Mouse (Mus musculus) olfactory bulb, adult 2 months (tissue): Measurements from ENCODE around the gene Fbxo48. TPM values are rescaled to one million over a fixed set of nuclear protein-coding genes. Genes with fewer than 3 reads are reported as not detected.

ENCODE experiments used
- H3K27ac ChIP-seq: fragments of 200-500 bp; 2 replicates; pipeline ENCODE4 v1.5.1; 2012; ENCODE audit warnings: low read depth, low read length; ENCODE audit not compliant: insufficient read depth
- H3K4me1 ChIP-seq: fragments of 200-500 bp; 2 replicates; pipeline ENCODE4 v1.6.1; 2012; ENCODE audit warnings: low read length; ENCODE audit not compliant: control insufficient read depth, insufficient read depth
- H3K4me3 ChIP-seq: fragments of 200-500 bp; 2 replicates; pipeline ENCODE4 v1.5.1; 2012; ENCODE audit warnings: mild to moderate bottlenecking, low read depth, low read length, moderate library complexity; ENCODE audit not compliant: insufficient read depth
- CTCF ChIP-seq: fragments of 200-500 bp; IDR thresholded peaks from 2 replicates; pipeline ENCODE4 v1.5.1; 2012; ENCODE audit warnings: low read depth, mild to moderate bottlenecking, low read length, moderate library complexity; ENCODE audit not compliant: insufficient read depth
- POLR2A ChIP-seq: fragments of 200-500 bp; IDR thresholded peaks from 2 replicates; pipeline ENCODE4 v1.6.1; 2012; ENCODE audit warnings: mild to moderate bottlenecking, low read depth, low read length, moderate library complexity; ENCODE audit not compliant: insufficient read depth
- WGBS: fragments of 180-500 bp; shearing (Covaris S2); methylation state at CpG from one replicate; pipeline ENCODE4 v1.1.7; 2018; 5-methylcytosine and 5-hydroxymethylcytosine counted together
- polyA plus RNA-seq: library from polyadenylated mRNA; stranded (reverse); fragments of >200 nt; gene quantifications from 2 replicates; pipeline ENCODE4 v1.2.4, GENCODE M21; 2012; ENCODE audit warnings: low replicate concordance; ENCODE audit not compliant: missing spikeins, insufficient read depth, insufficient read length

Gene Fbxo48
- polyA plus RNA-seq, 1 experiment = not detected

- Histone ChIP-seq H3K4me3 (no peak overlapping the region), H3K4me1 (no peaks in the 10 kb centered on the region), H3K27ac (no peak overlapping the region)
- 92% methylated on average over 5 of the region's 5 CpGs for whole genome bisulfite sequencing
- TF ChIP-seq CTCF (no peak), POLR2A (no peak)
These were observed 38.7 kb downstream of the Fbxo48 start for GRCm38 (mm10) chr11:16989885-16990284.

DNA sequence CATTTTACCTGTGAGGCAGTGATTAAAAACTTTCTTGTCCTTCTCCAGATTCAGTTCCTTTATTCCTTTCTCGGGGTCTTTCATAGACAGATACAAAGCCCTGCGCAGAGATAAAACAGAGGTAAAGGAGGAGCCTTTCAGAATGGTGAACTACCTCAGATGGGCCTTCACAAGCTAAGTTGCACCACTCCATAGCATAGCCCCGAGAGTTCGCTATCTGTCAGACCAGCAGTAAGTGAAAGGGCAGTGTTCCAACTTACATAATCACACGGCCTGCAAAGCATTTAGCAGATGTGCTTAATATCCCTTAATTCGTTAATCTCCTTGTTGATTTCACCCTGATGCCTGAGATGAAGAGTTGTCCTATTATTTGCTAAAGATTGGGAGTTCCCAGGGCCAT lies 41.7 kb downstream of the Fbxo48 start:
- no peak for TF ChIP-seq POLR2A
- TF ChIP-seq CTCF = no peak
- Histone ChIP-seq H3K4me3 (no peak overlapping the region), H3K27ac (no peak overlapping the region), H3K4me1 (no peaks in the 10 kb centered on the region)
- 75% methylated on average over 6 of the region's 6 CpGs for WGBS

DNA sequence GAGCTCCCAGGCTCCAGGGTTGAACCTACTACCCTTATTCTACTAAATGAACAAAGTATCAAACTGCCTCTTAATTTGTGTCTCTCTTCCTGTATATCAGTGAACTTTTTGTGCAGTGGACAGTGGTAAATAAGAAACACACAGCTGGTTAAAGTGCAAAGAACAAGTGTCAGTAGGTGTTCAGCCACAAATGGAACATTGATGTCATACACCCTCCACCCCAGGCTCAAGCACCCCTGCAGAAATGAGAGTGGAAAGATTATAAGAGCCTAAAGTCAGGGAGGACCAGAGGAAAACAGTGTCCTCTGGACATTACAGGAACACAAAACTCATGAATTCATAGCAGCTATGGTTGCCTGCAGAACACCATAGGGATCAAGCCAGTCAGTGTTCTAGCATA lies 45.6 kb downstream of the Fbxo48 start:
- no peaks in the 10 kb centered on the region for H3K4me1 ChIP-seq
- H3K4me3 ChIP-seq = no peak overlapping the region
- TF ChIP-seq POLR2A (no peak), CTCF (no peak)
- no peak overlapping the region for H3K27ac ChIP-seq

- Histone ChIP-seq H3K4me1 (no peaks in the 10 kb centered on the region), H3K27ac (no peak overlapping the region), H3K4me3 (no peak overlapping the region)
- TF ChIP-seq CTCF = no peak
- TF ChIP-seq POLR2A = no peak
These were observed 46.3 kb downstream of the Fbxo48 start for GRCm38 (mm10) chr11:16997465-16997864.

DNA sequence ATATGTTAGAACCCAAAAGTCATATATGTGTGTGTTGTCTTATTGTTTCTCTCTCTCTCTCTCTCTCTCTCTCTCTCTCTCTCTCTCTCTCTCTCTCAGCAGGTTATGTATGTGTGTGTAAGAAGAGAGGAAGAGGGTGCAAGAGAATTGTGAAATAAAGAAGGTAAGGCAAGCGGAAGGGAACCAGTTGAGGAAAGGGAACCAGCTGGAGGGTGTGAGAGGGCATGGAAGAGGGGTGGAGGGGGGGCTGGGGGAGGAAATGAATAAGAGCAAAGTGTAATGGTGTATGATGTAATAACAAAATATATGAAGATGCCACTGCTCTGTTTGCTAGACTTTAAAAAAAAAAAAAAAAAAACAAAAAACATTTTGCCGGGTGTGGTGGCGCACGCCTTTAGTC lies 48.2 kb downstream of the Fbxo48 start:
- Histone ChIP-seq H3K4me3 (no peak overlapping the region), H3K27ac (no peak overlapping the region), H3K4me1 (no peaks in the 10 kb centered on the region)
- WGBS = 96% methylated on average over 4 of the region's 4 CpGs
- TF ChIP-seq POLR2A = no peak
- no peak for TF ChIP-seq CTCF

- H3K27ac ChIP-seq = no peak overlapping the region
- no peak for TF ChIP-seq CTCF
- TF ChIP-seq POLR2A = no peak
- H3K4me3 ChIP-seq = no peak overlapping the region
- H3K4me1 ChIP-seq = no peaks in the 10 kb centered on the region
These were observed 48.8 kb downstream of the Fbxo48 start for GRCm38 (mm10) chr11:16999933-17000332.

DNA sequence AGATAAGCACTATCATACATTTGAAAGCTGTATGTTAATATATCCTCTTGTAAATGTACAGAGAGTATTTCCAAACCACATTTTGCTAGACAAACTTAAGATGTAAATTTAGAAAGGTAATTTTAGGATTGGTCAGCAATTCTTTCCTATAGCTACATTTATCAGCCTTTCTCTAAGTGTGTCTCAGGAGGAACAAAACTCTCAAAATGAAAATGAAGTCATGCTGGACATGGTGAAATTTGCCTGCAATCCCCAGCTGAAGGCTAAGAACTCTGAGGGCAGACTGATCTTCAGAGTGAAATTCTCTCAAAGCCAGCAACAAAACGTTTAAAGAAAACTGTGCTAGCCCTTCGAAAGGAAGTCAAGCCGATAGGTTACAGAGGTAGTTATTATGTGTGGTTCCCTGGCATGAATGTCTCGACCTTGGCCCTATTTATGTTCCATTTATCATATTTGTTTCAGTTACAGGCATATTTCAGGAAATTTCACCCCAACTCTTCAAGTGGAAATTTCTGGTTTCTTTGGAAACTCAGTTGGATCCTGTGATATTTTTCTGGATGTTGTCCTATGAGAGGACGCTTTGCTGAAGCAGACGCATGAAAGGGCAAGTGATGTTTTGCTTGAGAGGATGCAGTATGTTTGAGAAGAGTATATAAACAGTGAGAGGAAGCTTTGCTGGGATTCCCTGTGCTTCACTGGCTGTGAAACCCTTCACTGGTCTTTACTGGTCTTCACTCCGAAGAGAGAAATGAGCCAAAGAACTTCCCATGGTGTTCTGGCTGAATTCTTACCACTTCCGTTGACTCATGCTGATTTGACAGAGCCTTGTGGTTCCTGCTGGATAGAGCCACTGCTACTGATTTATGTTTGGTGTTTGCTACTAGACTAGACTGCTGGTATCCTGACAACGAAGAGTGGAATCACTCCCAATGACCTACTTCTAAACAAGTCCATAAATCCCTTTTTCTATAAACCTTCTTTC lies 49.5 kb downstream of the Fbxo48 start:
- no peak overlapping the region for H3K27ac ChIP-seq
- no peaks in the 10 kb centered on the region for H3K4me1 ChIP-seq
- no peak overlapping the region for H3K4me3 ChIP-seq
- WGBS = 74% methylated on average over 9 of the region's 9 CpGs
- TF ChIP-seq CTCF (no peak), POLR2A (no peak)

- WGBS = 89% methylated on average over 7 of the region's 7 CpGs
These were observed 51.7 kb downstream of the Fbxo48 start for GRCm38 (mm10) chr11:17002739-17003373.

DNA sequence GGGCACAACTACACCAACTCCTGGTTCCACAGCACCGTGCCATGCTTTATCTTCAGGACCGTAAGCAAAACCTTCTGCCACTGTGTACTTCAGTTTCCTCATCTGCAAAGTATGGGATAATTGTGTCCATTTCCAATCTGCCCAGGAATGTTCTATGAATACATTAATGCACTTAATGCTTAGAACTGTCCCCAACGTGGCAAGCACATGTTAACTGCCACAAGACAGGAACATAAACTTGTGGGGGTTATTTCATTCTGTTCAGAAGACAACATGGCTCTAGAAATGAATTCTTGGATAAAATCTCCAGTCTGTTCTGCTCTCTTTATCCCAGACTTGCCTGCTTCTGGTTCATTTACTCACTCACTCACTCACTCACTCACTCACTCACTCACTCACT lies 52.6 kb downstream of the Fbxo48 start:
- WGBS = 81% methylated on average over 3 of the region's 3 CpGs
- TF ChIP-seq CTCF = no peak
- TF ChIP-seq POLR2A = no peak
- H3K27ac ChIP-seq = no peak overlapping the region
- no peaks in the 10 kb centered on the region for H3K4me1 ChIP-seq
- no peak overlapping the region for H3K4me3 ChIP-seq

More at GRCm38 (mm10) chr11:17002739-17003373, 51.7 kb downstream of the Fbxo48 start:
- no peaks in the 10 kb centered on the region for H3K4me1 ChIP-seq
- no peak for TF ChIP-seq CTCF
- H3K4me3 ChIP-seq = no peak overlapping the region
- H3K27ac ChIP-seq = no peak overlapping the region

Other genes starting within 250 kb of the Fbxo48 start
- not detected in 2 replicates for gene Egfr, start 199.2 kb upstream of the Fbxo48 start, polyA plus RNA-seq
- gene Cnrip1, start 100.2 kb downstream of the Fbxo48 start, polyA plus RNA-seq = not detected in 2 replicates
- gene Plek, start 101.0 kb downstream of the Fbxo48 start, polyA plus RNA-seq = not detected in 2 replicates
- 107 TPM in 1 of 2 replicates, not detected in the other for gene Ppp3r1, start 207.9 kb downstream of the Fbxo48 start, polyA plus RNA-seq
- gene Wdr92, start 230.7 kb downstream of the Fbxo48 start, polyA plus RNA-seq = not detected in 2 replicates